Mouse (Mus musculus): Measurements from ENCODE around the gene Urm1.

DNA sequence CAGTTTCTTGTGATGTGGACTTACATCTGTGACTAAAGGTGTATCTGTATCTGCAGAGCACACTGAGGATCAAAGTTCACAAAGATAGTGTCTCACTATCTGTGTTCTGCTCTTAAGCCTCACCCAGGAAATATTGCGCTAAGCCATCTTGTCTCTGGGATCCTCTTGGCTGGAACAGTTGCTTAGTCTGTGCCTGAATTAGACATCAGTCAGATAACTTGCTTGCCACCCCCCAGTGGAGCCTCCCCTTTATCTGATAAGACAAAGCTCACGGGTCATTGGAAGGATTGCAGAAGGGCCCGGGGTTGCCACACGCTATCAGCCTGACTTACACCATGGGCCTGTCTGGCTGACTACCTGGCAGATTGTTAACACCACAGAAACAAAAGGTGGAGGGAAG is 46.6 kb upstream of the Urm1 start:
- TF ChIP-seq FLI1 (IDR thresholded peaks at IDR 0.05; ENCODE audit: low read length) (no peak), GATA1 (IDR thresholded peaks at IDR 0.05; ENCODE audit: borderline replicate concordance, low read length) (no peak)
